Mouse (Mus musculus): ENCODE data around the gene Tcirg1.
A peak's percentile ranks its signal among the peaks of the same experiment; 100 is the strongest.

GRCm38 (mm10) chr19:3923586-3923985, 16.7 kb upstream of the Tcirg1 start:
- no peak for TF ChIP-seq CTCF (IDR thresholded peaks at IDR 0.05; ENCODE audit: control insufficient read depth, insufficient read depth, insufficient read length)
- peak; percentile 32 for TF ChIP-seq MAX (IDR thresholded peaks at IDR 0.05)
- peak; percentile 31 for TF ChIP-seq USF1 (IDR thresholded peaks at IDR 0.05; ENCODE audit: low read depth)
